Mouse (Mus musculus): ENCODE results near the gene 2210011C24Rik. TPM values are rescaled to one million over a fixed set of nuclear protein-coding genes. Genes with fewer than 3 reads are reported as not detected.
A peak's percentile ranks its signal among the peaks of the same experiment; 100 is the strongest.
"Not testable (repeated sequence)": the region's sequence is repeated elsewhere in the genome, so short reads cannot be mapped to it uniquely, and the experiment has no call there.

The 2210011C24Rik gene
- total and polyA plus RNA-seq, 3 experiments: 0.19 TPM; not detected in 2

DNA sequence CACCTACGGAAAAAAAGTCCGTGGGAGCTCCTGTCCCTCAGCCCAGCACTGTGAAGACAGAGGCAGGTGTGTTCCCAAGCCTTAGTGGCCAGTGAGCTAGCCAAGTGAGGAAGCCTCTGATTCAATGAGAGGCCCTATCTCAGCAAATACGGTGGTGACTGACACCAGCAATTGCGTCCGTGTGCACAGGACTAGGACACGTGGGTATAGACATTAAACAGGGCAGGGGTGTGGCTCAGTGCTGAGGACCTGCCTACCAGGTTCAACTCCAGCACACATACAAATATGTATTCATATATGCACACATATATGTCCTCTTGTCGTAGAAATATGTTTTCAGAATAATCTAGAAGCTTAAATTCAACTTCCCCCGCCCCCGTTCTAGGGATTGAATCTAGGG lies 7.8 kb upstream of the 2210011C24Rik start:
- no peak for DNase-seq

DNA sequence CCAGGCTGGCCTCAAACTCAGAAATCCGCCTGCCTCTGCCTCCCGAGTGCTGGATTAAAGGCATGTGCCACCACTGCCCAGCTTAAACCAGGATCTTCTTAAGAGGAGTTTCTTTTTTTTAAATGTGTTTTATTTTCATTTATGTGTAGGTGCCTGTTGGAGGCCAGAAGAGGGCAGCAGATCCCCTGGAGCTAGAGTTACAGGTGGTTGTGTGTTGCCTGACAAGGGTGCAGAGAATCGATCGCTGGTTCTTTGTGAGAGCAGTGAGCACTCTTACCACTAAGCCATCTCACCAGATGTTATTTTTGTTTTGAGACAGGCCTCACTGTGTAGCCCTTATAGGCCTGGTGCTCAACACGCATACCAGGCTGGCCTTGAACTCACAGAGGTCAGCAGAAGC lies 3.9 kb upstream of the 2210011C24Rik start:
- DNase-seq: no peak

DNA sequence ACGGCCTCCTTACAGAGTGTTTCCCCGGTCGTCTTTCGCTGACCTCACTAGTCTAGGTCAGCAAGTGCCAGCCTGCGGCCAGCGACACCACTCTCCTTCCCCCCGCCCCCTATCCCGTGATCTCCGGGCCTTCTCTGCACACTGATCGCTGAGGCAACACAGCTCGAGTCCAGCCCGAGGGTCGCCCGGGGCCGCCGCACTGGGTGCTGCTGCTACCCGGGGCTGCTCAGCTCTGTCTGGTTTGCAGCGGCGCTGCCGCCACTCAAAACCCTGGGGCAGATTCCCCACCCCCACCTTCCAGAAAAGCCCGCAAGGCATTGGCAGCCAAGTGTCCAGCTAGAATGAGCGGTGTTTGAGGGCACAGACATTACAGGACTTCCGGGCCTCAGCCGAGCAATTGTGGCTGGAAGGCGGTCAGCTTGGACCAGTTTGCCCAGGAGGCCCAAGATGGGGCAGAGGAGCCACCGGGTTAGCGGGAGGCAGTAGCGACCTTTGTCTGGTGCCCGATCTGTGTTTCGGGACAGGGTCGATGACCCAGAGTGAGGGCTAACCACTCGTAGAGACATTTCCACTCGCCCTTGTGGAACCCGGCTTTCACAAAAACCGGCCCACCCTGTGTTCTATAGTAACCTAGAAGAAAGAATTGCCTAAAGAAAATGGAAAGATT lies 661 bp upstream of the 2210011C24Rik start:
- no peak for DNase-seq

DNA sequence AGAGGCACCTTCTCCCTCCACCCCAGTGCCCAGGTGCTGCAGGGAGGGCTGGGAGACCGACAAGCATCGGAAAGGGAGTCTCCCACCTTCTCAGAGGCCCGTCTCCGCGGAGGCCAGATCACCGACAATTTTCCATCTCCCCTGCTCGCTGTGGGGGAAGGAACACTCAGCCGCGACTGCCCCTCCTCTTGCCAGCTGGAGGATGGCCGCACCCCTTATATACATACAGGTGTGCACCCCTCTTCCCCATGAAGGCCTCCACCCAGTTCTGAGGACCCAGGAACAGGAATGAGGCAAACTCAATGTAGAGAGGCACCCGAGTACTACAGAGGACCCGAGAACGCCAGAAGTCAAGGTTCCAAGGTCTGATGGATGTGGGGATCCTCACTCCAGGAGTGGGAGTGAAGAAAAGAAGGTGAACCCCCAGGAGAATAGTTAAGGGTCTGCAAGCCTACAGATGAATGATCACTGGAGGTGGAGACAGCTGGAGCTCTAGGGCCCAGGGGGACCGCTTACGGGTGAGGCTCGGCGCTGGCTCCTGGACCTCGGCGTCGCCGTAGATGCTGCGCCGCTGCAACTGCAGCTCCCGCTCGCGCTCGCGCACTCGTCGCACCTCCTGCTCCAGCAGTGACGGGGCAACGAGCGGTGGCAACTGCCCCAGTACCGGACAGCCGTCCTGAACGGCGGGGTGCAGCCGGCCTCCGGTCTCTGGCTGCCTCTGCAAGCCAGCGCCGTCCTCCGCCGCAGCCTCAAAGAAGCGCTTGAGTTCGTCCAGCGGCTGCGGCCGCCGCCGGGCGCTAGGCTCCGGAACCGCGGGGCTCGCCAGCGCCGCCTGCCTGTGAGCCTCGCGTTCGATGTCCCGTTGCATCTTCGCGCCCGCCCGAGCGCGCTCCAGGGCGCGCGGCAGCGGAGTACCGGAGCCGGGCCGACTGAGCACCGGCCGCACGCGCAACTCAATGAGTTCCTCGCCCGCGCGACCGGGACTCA lies 1.1 kb downstream of the 2210011C24Rik start:
- peak; percentile 88 for DNase-seq

DNA sequence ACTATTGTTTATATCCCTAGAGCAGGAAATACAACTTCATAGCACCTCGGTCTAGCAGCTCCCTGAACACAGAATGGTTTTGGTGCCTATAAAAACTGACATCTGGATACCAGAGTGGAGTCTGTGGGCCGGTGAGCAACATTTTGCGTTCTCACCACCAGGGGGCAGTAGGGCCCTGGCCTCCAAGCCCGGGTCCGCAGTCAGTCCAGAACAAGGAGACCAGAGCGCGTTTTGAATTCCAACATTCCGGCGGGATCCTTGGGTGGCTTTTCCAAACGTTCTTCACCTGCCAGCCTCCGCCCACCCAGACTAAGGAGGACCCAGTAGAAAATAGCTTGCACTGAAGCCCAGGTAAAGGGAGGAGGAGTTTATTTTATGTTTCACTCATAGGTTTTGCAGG lies 2.1 kb downstream of the 2210011C24Rik start:
- DNase-seq: peak; percentile 91

DNA sequence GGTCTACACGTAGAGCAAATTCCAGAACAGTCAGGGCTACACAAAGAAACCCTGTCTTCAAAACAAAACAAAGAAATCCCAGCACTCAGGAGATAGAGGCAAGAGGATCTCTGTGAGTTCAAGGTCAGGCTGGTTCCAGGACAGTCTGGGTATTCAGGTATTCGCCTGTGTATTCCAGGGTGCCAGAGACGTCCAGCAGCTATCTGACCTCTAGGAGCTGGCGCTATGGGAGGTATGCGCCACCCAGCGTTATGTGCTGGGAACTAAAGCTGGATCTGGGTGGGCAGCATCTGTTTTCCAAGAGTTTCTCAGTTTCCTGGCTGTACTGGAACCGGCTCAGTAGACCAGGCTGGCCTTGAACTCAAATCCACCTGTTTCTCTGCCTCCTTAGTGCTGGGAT lies 3.6 kb downstream of the 2210011C24Rik start:
- no peak for DNase-seq

DNA sequence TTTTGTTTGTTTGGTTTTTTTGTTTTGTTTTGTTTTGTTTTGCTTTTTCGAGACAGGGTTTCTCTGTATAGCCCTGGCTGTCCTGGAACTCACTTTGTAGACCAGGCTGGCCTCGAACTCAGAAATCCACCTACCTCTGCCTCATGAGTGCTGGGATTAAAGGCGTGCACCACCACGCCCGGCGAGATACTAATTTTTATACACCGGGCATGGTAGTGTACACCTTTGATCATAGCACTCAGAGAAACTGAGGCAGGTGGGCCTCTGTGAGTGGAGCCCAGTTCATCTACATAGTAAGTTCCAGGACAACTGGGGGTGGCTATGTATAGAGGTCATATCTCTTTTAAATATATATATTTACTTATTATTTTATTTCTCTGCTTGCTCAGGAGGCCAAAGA lies 6.5 kb downstream of the 2210011C24Rik start:
- DNase-seq: not testable (repeated sequence)

DNA sequence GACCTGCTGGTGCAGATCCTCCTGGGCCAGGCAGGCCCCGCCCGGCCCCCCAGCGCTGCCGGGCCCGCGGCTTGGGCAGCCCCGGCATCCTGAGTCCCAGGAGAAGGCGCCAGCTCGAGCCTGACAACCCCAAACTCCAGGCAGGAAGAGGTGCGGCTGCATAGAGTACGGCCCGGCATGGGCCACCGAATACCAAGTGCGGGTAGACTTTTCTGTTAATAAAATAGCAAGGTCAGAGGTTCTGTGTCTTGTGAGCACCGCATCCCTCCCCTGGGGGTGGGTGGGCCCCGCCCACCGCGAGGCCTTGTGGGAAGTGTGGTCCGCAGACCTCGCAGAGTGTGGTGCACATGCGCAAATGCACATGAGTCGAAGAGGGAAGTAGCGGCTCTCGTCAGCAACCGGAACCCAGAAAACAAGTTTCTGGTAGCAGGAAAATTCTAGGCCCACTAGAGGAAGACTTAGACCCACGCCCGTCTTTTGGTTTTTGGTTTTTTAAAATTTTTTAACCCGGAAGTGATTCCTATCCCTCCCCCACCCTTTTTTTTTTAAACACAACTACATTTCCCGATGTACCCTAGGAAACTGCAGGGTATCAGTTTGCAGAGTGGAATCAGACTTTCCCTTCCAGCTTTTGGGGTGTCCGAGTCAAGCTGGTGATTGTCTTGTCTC lies 7.3 kb downstream of the 2210011C24Rik start:
- DNase-seq: peak; percentile 97

DNA sequence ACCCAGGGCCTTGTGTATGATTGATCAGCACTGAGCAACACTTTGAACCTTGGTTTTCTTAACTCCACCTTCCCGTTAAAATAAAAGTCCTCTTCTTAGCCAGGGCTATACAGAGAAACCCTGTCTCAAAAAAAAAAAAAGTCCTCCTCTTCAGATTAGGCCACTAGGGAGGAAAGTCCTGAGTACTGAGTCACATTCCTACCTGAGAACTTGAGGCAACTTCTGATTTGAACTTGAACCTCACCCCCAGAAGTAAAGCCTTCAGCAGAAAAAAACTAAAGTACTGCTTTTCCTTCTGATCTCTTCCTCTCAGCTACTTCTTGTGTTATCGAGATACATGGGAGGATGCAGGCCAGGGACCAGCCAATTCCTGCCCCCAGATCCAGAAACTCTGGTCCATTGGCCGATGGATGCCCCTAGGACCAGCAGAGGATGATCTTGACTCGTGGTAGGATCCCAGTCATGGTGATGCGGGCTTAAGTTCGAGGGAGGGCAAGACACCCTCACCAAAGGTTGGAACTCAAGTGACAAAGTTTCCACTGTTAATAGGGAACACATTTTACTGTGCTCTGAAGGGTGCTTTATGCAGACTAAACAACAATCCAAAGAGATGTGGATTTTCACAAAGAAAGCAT lies 8.2 kb downstream of the 2210011C24Rik start:
- no peak for DNase-seq

DNA sequence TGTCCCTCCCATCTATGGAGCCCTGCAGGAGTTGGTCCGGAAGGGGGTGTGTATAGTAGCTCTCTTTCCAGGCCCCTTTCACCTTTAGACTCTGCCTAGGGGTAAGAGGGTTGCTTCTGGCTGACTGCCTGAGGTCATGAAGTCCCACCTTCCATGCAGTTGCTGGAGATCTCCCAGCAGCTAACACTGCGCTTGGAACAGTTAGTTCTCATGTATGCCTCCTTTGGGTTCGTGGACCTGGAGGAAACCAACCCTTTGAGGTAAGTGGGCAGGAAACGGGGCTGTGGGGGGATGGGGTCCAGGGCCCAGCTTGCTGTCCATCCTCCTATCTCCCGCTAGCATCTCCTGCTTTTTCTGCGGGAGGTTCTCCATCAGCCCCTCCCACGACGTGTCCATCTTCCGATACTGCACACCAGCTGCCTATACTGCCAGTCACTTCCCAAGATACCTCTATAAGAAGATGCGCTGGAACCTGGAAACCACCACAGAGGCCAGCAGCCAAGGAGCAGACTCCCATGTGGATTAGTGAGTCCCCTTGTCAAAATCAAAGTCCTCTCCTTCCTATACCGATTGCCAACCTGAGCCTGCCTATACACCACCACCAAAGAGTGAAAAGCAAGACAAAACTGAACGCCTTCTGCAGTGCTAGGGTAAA lies 8.9 kb downstream of the 2210011C24Rik start:
- DNase-seq: no peak

DNA sequence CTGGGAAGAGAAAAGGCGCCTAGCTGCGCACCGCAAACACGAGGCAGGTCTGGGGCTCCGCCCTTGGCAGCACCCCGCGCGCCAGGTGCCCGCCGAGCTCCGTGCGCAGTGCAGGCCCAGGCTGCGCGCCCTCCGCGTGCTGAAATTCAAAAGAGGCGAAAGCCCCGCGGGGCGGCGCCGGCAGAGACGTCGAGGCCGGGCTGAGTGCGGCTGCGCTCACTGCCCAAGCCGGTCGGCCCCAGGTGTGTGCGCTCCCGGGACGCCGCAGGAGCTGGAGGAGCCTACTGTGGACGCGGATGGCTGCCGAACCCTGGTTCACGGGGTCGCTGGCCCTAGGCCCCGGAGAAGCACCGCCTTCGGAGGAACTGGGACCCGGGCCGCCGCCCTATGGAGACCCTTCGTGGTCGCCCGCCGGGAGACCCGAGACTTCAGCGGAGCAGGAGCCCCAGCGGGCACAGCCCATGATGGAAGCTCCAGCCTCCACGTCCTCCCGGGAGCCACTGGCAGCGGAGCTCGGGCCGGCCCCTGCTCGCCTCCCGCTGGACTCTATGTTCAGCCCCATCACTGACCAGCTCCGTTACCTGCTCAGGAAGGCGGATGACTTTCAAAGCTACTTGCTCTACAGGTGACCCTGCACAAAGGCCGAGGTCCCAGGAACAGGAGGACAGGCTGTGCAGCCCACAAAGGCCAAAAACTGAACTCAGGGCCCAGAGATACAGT lies 10.5 kb downstream of the 2210011C24Rik start, which contains the start of gene 1700067K01Rik:
Gene 1700067K01Rik, plus strand, starts transcription at position 222 of the 720 bp plus-strand sequence.
- DNase-seq: no peak

DNA sequence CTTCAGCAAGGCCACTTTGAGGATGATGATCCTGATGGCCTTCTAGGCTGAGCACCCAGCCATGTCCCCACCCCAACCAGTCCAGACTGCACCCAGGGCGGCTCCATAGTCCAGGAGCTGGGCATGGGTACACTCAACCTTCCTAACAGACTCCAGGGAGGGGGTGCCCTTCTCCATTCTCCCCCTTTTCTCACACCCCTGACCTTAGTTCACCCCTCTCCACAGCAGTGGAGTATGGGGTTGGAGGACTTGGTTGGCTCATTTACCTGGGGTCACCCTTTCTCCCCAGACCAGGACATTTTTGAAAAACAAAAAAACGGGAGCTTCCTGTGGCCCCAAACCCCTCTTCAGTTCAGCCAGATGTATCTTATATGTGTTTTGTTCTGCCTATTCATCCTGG lies 12.1 kb downstream of the 2210011C24Rik start:
- DNase-seq: no peak

DNA sequence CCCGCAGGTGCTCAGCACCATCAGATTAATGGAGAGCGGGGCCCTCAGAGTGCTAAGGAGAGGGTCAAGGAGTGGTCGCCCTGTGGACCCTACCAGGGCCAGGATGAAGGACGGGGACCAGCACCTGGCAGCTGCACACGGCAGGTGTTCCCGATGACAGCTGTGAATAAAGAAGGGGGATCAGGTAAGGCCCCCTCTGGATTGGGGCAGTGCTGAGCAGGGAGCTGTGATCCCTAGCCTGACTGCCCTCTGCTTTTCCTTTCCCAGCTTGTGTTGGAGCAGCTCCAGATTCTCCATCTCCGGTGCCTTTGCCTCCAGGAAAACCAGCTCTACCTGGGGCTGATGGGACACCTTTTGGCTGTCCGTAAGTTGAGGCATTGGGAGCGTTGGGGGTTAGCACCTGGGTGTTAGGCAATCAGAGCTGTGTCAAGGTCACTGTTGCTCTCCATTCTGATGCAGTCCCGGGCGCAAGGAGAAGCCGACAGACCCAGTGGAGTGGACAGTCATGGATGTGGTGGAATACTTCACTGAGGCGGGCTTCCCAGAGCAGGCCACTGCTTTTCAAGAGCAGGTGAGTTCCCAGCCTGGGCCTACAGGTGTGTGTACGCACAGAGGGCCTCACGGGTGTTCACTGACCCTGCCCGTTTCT lies 12.8 kb downstream of the 2210011C24Rik start:
- no peak for DNase-seq

DNA sequence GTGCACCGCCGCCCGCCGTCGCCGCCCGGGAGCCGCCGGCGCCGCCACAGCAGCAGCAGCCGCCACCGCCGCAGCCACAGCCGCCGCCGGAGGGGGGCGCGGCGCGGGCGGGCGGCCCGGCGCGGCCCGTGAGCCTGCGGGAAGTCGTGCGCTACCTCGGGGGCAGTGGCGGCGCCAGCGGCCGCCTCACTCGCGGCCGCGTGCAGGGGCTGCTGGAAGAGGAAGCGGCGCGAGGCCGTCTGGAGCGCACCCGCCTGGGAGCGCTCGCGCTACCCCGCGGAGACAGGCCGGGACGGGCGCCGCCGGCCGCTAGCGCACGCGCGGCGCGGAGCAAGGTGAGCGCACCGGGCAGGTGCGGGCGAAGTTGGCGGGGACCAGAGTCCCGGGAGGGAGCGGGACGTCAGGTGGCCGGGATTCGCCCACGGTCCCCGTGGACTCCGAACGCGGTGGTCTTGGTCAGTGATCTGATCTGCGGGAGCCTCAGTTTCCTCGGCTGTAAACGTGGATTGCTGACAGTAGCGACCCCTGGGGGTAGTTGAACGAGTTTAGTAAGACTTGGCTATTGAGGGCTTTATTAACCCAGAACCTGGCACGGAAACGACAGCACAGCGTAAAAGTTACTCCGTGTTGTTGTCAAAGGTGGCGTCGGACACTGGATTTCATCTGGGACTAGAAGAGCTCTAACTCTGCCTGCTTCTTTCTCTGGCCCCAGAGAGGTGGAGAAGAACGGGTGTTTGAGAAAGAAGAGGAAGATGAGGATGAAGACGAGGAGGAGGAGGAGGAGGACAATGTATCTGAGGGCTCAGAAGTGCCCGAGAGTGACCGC lies 13.5 kb downstream of the 2210011C24Rik start:
- DNase-seq: peak; percentile 72

DNA sequence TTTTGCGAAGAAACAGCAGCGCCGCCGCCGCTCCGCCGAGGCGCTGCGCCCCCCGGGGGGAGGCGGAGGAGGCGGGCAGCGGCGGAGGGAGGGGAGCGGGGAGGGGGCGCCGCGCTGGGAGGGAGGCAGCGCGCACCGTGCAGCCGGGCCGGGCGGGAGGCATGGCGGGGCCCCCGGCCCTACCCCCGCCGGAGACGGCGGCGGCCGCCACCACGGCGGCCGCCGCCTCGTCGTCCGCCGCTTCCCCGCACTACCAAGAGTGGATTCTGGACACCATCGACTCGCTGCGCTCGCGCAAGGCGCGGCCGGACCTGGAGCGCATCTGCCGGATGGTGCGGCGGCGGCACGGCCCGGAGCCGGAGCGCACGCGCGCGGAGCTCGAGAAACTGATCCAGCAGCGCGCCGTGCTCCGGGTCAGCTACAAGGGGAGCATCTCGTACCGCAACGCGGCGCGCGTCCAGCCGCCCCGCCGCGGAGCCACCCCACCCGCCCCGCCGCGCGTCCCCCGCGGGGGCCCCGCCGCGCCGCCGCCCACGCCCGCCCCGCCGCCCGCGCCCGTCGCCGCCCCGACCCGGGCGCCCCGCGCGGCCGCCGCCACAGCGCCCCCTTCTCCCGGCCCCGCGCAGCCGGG lies 14.3 kb downstream of the 2210011C24Rik start, which contains the start of gene Samd1:
Gene Samd1, plus strand, starts transcription at position 162 of the 631 bp plus-strand sequence.
- DNase-seq: peak; percentile 70

DNA sequence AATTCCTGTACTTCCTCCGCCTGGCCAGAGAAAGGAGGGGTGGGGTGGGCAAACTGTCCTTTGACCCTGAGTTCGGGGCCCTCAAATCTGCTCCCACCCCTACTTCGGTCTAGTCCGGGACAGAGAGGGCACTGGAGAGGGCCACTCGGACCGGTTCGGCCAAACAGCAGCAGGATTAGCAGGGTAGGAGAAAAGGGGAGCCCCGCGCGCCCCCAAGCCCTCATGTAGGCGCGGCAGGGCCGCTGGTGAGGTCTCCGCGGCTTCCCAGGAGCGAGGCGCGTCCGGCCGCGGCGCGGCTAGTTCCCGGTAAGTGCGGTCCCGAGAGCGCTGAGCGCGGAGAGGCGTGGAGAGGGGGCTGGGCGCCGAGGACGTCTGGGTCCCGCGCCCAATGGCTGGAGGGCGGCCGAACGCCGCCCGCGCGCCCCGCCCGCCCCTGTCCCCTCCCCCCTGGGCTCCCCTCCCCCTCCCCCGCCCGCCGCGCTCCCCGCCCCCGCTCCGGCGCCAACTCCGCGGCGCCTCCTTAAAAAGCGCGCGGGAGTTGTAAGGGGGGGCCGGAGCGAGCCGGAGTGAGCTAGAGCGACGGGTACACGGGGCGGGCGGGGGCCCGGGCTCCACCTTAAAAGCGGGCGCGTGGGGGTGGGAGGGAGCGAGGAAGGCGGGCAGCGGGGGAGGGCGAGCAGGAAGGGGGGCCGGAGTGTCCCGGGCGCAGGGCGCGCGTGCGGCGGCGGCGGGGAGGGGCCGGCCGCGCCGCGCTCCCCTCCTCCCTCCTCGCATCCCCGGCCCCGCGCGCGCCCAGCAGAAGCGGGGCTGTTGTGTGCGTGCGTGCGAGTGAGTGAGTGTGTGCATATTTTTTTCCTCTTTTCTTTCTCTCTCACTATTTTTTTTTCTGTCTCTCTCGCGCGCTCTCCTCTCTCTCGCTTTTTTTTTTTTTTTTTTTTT lies 15.1 kb downstream of the 2210011C24Rik start:
- peak; percentile 95 for DNase-seq

DNA sequence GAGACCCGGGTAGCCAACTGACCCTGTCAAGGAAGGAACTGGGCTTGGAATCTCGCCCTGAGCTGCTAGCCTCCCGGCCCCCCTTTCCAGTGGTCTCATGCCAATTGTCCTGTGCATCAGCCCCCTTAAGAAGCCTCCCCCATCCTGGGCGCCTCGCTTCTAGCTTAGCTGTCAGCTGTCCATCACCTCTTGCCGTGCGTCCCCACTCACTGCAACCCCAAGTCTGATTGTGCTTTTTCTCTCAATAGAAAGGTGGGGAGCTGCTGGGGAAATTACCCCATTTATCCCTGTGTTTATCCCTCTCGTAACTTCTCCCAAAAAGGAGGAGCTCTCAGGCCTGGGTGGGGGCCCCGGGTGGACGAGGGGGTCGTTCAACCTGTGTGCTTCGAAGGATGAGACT lies 16.0 kb downstream of the 2210011C24Rik start:
- DNase-seq: no peak

DNA sequence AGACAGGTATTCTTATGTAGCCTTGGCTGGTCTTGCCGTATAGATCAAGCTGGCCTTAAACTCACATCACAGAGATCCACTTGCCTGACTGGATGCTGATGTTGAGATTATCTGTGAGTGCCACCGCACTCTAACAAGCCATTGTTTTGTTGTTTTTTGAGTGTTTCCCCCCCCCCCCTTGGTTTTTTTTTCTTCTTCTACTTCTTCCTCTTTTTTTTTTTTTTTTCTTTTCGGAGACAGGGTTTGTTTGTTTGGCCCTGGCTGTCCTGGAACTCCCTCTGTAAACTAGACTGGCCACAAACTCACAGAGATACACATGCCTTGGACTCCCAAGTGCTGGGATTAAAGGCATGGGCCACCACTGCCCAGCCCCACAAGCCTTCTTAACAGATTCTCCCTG lies 17.9 kb downstream of the 2210011C24Rik start:
- no peak for DNase-seq
